Mouse (Mus musculus): ENCODE data around the gene Tspan7. TPM values are rescaled to one million over a fixed set of nuclear protein-coding genes. Genes with fewer than 3 reads are reported as not detected.
A peak's percentile ranks its signal among the peaks of the same experiment; 100 is the strongest.

Tspan7 gene
- polyA plus RNA-seq, 1 experiment from 2014 or later, result 102 TPM

DNA sequence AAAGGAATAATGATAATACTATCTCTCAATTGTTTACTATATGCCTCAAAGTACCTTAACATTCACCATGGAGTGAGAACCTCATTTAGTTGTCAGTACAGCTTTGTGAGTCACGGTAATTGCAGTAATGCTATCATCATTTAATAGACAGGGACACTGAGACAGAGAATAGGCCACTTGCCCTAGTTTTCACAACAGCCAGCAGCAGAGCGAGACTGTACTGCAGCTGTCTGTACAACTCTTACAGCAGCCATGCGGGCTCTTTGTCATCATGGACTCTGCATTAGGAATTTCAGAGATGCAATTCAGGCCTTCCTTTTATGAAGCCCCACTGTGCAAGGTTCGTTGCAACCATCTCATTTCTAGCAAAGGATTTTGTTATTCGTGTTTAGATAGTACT, 72.6 kb downstream of the Tspan7 start:
- no peak overlapping the region for H3K9ac ChIP-seq (ENCODE audit: low read length)
- no peak overlapping the region for H3K4me3 ChIP-seq (ENCODE audit: control insufficient read depth in 1 of 2, insufficient read depth in 1 of 2, low read depth in 1 of 2, low read length in 2 of 2)
- ATAC-seq (ENCODE audit: insufficient number of reproducible peaks, insufficient read depth, low FRiP score, low read depth), result no peak
- no peak overlapping the region for H3K4me2 ChIP-seq (ENCODE audit: low read length)
- WGBS, result 76% methylated on average over 5 of the region's 5 CpGs
- no peaks in the 10 kb centered on the region for H3K27me3 ChIP-seq (ENCODE audit: control insufficient read depth, insufficient read depth, low read length)
- no peaks in the 10 kb centered on the region; a peak in 1 of 4 replicates for H3K4me1 ChIP-seq (ENCODE audit: control insufficient read depth in 2 of 2, insufficient read depth in 2 of 2, low read length in 2 of 2)
- H3K9me3 ChIP-seq (ENCODE audit: control insufficient read depth, low read length), result no peaks in the 10 kb centered on the region
- no peaks in the 10 kb centered on the region for H3K36me3 ChIP-seq (ENCODE audit: control insufficient read depth, insufficient read depth, low read length)
- H3K27ac ChIP-seq (replicated peaks in 1 of 2; ENCODE audit: control insufficient read depth in 1 of 2, insufficient read depth in 1 of 2, low read depth in 2 of 2, low read length in 2 of 2), result no peak overlapping the region

DNA sequence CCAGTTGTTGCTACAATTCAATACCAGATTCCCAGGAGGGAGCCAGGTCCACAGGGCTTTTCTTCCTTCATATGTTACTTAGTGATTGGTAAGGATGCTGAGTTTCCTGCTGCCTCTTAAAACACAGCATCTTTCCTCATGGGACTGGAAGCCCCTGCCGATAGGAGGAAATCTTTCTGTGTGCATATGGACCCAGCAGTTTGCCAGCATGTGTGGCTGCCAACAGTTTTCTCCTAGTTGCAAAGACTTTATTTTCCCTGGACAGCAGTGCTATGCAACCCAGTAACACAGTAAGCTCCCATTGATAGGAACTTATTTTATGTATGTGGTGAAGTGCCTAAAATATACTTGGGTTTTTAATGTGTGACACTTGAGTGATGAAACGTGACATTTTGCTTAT, 73.7 kb downstream of the Tspan7 start:
- WGBS, result 62% methylated on average over 2 of the region's 2 CpGs
- Histone ChIP-seq H3K9me3 (ENCODE audit: control insufficient read depth, low read length) (no peaks in the 10 kb centered on the region), H3K27me3 (ENCODE audit: control insufficient read depth, insufficient read depth, low read length) (no peaks in the 10 kb centered on the region), H3K9ac (ENCODE audit: low read length) (no peak overlapping the region), H3K4me3 (ENCODE audit: control insufficient read depth in 1 of 2, insufficient read depth in 1 of 2, low read depth in 1 of 2, low read length in 2 of 2) (no peak overlapping the region), H3K4me2 (ENCODE audit: low read length) (no peak overlapping the region), H3K4me1 (ENCODE audit: control insufficient read depth in 2 of 2, insufficient read depth in 2 of 2, low read length in 2 of 2) (no peaks in the 10 kb centered on the region; a peak in 1 of 4 replicates), H3K36me3 (ENCODE audit: control insufficient read depth, insufficient read depth, low read length) (no peaks in the 10 kb centered on the region), H3K27ac (replicated peaks in 1 of 2; ENCODE audit: control insufficient read depth in 1 of 2, insufficient read depth in 1 of 2, low read depth in 2 of 2, low read length in 2 of 2) (no peak overlapping the region)
- no peak for ATAC-seq (ENCODE audit: insufficient number of reproducible peaks, insufficient read depth, low FRiP score, low read depth)

DNA sequence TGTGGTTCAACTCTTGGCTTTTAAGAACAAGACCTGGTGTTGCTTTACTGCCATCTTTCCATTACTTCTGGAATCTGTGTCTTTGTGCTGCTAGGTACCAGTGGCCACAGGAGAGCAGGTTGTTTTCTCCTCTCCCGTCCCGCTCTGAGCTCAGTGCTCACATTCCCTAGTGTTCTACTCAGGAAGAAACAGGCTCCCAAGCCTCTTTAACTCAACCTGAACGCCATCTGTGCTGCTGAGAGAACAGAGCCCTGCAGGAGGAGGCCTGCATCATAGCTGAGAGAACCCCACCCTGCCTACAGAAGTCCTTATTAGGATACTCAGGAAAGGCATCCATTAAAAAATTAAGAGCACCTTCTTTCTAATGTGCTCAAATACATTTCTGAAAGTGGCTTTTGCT, 80.9 kb downstream of the Tspan7 start:
- no peak overlapping the region for H3K27ac ChIP-seq (replicated peaks in 1 of 2; ENCODE audit: control insufficient read depth in 1 of 2, insufficient read depth in 1 of 2, low read depth in 2 of 2, low read length in 2 of 2)
- no peaks in the 10 kb centered on the region for H3K4me1 ChIP-seq (ENCODE audit: control insufficient read depth in 2 of 2, insufficient read depth in 2 of 2, low read length in 2 of 2)
- ATAC-seq (ENCODE audit: insufficient number of reproducible peaks, insufficient read depth, low FRiP score, low read depth), result no peak
- WGBS, result 65% methylated on average over 3 of the region's 3 CpGs
- H3K27me3 ChIP-seq (ENCODE audit: control insufficient read depth, insufficient read depth, low read length), result no peaks in the 10 kb centered on the region
- H3K9me3 ChIP-seq (ENCODE audit: control insufficient read depth, low read length), result no peaks in the 10 kb centered on the region
- H3K4me2 ChIP-seq (ENCODE audit: low read length), result no peak overlapping the region
- H3K4me3 ChIP-seq (ENCODE audit: control insufficient read depth in 1 of 2, insufficient read depth in 1 of 2, low read depth in 1 of 2, low read length in 2 of 2), result no peak overlapping the region
- no peak overlapping the region for H3K9ac ChIP-seq (ENCODE audit: low read length)
- no peaks in the 10 kb centered on the region for H3K36me3 ChIP-seq (ENCODE audit: control insufficient read depth, insufficient read depth, low read length)

- WGBS, result 33% methylated on average over 3 of the region's 3 CpGs
- ATAC-seq (ENCODE audit: insufficient number of reproducible peaks, insufficient read depth, low FRiP score, low read depth), result no peak
- Histone ChIP-seq H3K4me2 (ENCODE audit: low read length) (no peak overlapping the region), H3K36me3 (ENCODE audit: control insufficient read depth, insufficient read depth, low read length) (no peaks in the 10 kb centered on the region), H3K4me1 (ENCODE audit: control insufficient read depth in 2 of 2, insufficient read depth in 2 of 2, low read length in 2 of 2) (peaks cover 0 to 14% of the 10 kb centered on the region in 2 experiments; a peak in 3 of 4 replicates), H3K27ac (replicated peaks in 1 of 2; ENCODE audit: control insufficient read depth in 1 of 2, insufficient read depth in 1 of 2, low read depth in 2 of 2, low read length in 2 of 2) (peak overlapping the region; percentile 60 to 79), H3K27me3 (ENCODE audit: control insufficient read depth, insufficient read depth, low read length) (no peaks in the 10 kb centered on the region), H3K9me3 (ENCODE audit: control insufficient read depth, low read length) (no peaks in the 10 kb centered on the region), H3K4me3 (ENCODE audit: control insufficient read depth in 1 of 2, insufficient read depth in 1 of 2, low read depth in 1 of 2, low read length in 2 of 2) (no peak overlapping the region), H3K9ac (ENCODE audit: low read length) (no peak overlapping the region)
Measured at GRCm38 (mm10) chrX:10574523-10574922, 89.6 kb downstream of the Tspan7 start.

- Histone ChIP-seq H3K36me3 (ENCODE audit: control insufficient read depth, insufficient read depth, low read length) (no peaks in the 10 kb centered on the region), H3K9ac (ENCODE audit: low read length) (no peak overlapping the region), H3K27me3 (ENCODE audit: control insufficient read depth, insufficient read depth, low read length) (no peaks in the 10 kb centered on the region), H3K27ac (replicated peaks in 1 of 2; ENCODE audit: control insufficient read depth in 1 of 2, insufficient read depth in 1 of 2, low read depth in 2 of 2, low read length in 2 of 2) (peak overlapping the region in 1 of 2 experiments; percentile 9; a peak in 1 of 4 replicates), H3K4me3 (ENCODE audit: control insufficient read depth in 1 of 2, insufficient read depth in 1 of 2, low read depth in 1 of 2, low read length in 2 of 2) (no peak overlapping the region), H3K9me3 (ENCODE audit: control insufficient read depth, low read length) (no peaks in the 10 kb centered on the region), H3K4me2 (ENCODE audit: low read length) (no peak overlapping the region), H3K4me1 (ENCODE audit: control insufficient read depth in 2 of 2, insufficient read depth in 2 of 2, low read length in 2 of 2) (peaks cover 0 to 14% of the 10 kb centered on the region in 2 experiments; a peak in 3 of 4 replicates)
- 41% methylated on average over 2 of the region's 2 CpGs for WGBS
- ATAC-seq (ENCODE audit: insufficient number of reproducible peaks, insufficient read depth, low FRiP score, low read depth), result no peak
Measured at GRCm38 (mm10) chrX:10575406-10575805, 90.4 kb downstream of the Tspan7 start.

DNA sequence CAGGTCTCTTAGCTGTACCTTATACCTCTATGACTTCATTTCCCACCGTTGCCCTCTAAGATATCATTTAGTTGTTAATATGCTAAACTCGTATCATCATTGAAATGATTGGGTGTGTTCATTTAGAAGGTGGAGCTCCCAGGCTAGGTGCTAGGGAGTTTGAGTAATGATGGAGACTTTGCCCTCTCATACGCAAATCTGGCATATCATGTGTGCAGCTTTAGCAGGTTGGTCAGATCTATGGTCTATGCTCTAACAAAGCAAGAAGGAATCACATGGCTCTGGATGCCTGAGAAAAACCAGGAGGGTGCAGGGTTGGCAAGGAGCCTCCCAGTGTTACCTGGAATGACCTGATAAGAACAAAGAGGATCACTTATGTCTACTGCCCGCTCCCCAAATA, 91.4 kb downstream of the Tspan7 start:
- H3K4me2 ChIP-seq (ENCODE audit: low read length), result no peak overlapping the region
- no peaks in the 10 kb centered on the region for H3K27me3 ChIP-seq (ENCODE audit: control insufficient read depth, insufficient read depth, low read length)
- no peak overlapping the region for H3K4me3 ChIP-seq (ENCODE audit: control insufficient read depth in 1 of 2, insufficient read depth in 1 of 2, low read depth in 1 of 2, low read length in 2 of 2)
- no peak for ATAC-seq (ENCODE audit: insufficient number of reproducible peaks, insufficient read depth, low FRiP score, low read depth)
- no peaks in the 10 kb centered on the region for H3K9me3 ChIP-seq (ENCODE audit: control insufficient read depth, low read length)
- peaks cover 0 to 14% of the 10 kb centered on the region in 2 experiments; a peak in 3 of 4 replicates for H3K4me1 ChIP-seq (ENCODE audit: control insufficient read depth in 2 of 2, insufficient read depth in 2 of 2, low read length in 2 of 2)
- WGBS, result 75% methylated on average over 4 of the region's 4 CpGs
- no peak overlapping the region for H3K9ac ChIP-seq (ENCODE audit: low read length)
- no peak overlapping the region for H3K27ac ChIP-seq (replicated peaks in 1 of 2; ENCODE audit: control insufficient read depth in 1 of 2, insufficient read depth in 1 of 2, low read depth in 2 of 2, low read length in 2 of 2)
- H3K36me3 ChIP-seq (ENCODE audit: control insufficient read depth, insufficient read depth, low read length), result no peaks in the 10 kb centered on the region

- peaks cover 0 to 14% of the 10 kb centered on the region in 2 experiments; a peak in 3 of 4 replicates for H3K4me1 ChIP-seq (ENCODE audit: control insufficient read depth in 2 of 2, insufficient read depth in 2 of 2, low read length in 2 of 2)
- H3K36me3 ChIP-seq (ENCODE audit: control insufficient read depth, insufficient read depth, low read length), result no peaks in the 10 kb centered on the region
- ATAC-seq (ENCODE audit: insufficient number of reproducible peaks, insufficient read depth, low FRiP score, low read depth), result no peak
- no peaks in the 10 kb centered on the region for H3K9me3 ChIP-seq (ENCODE audit: control insufficient read depth, low read length)
- no peak overlapping the region for H3K9ac ChIP-seq (ENCODE audit: low read length)
- H3K4me3 ChIP-seq (ENCODE audit: control insufficient read depth in 1 of 2, insufficient read depth in 1 of 2, low read depth in 1 of 2, low read length in 2 of 2), result no peak overlapping the region
- no peaks in the 10 kb centered on the region for H3K27me3 ChIP-seq (ENCODE audit: control insufficient read depth, insufficient read depth, low read length)
- 22% methylated on average over 1 of the region's 1 CpGs for WGBS
- H3K4me2 ChIP-seq (ENCODE audit: low read length), result no peak overlapping the region
- no peak overlapping the region for H3K27ac ChIP-seq (replicated peaks in 1 of 2; ENCODE audit: control insufficient read depth in 1 of 2, insufficient read depth in 1 of 2, low read depth in 2 of 2, low read length in 2 of 2)
Measured at GRCm38 (mm10) chrX:10577356-10577755, 92.4 kb downstream of the Tspan7 start.

GRCm38 (mm10) chrX:10582731-10583130, 97.8 kb downstream of the Tspan7 start:
- Histone ChIP-seq H3K4me2 (ENCODE audit: low read length) (no peak overlapping the region), H3K27ac (replicated peaks in 1 of 2; ENCODE audit: control insufficient read depth in 1 of 2, insufficient read depth in 1 of 2, low read depth in 2 of 2, low read length in 2 of 2) (no peak overlapping the region), H3K4me1 (ENCODE audit: control insufficient read depth in 2 of 2, insufficient read depth in 2 of 2, low read length in 2 of 2) (no peaks in the 10 kb centered on the region), H3K9ac (ENCODE audit: low read length) (no peak overlapping the region), H3K9me3 (ENCODE audit: control insufficient read depth, low read length) (no peaks in the 10 kb centered on the region), H3K4me3 (ENCODE audit: control insufficient read depth in 1 of 2, insufficient read depth in 1 of 2, low read depth in 1 of 2, low read length in 2 of 2) (no peak overlapping the region), H3K36me3 (ENCODE audit: control insufficient read depth, insufficient read depth, low read length) (no peaks in the 10 kb centered on the region; the same call in 1 of the 2 replicates), H3K27me3 (ENCODE audit: control insufficient read depth, insufficient read depth, low read length) (no peaks in the 10 kb centered on the region)
- no peak for ATAC-seq (ENCODE audit: insufficient number of reproducible peaks, insufficient read depth, low FRiP score, low read depth)
- 84% methylated on average over 4 of the region's 4 CpGs for WGBS

All from heart, embryonic 14.5 days (tissue).